Comparison of ENCODE assay signal across 16 mouse cellular contexts in the genomic region with DNA sequence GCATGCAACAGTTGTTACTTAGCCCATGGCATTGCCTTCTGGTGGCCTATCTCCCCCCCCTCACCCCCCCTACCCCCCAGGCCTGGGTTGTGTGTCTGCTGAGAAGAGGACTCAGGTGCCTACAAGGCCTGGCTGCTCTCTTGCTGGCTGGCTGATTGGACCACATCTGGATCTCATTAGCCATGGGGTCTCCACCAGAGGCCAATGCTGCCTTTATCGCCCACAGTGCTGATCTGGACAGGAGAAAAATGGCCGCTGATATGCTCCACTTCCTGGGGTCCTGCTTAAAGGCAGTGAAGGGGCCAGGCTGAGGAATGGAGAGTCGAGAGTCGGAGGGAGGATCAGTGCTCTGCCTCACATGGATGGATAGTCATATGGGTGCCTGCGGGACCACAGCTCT.
DNase-seq lines count a peak whose midpoint lies in the region.
"Had no signal": no experiment of that assay in that cellular context is flagged by ENCODE, and none has a peak within 500 bp of the region (broad histone marks: within the 10 kb centered on the region; RNA-seq: fewer than 3 reads in every experiment).

No protein-coding gene starts in this region.

- no peaks in the 10 kb centered on the region for H3K36me3 ChIP-seq in embryonic facial prominence, embryonic 10.5 days (replicated peaks)
- H3K36me3 ChIP-seq in limb, embryonic 10.5 days, result no peaks in the 10 kb centered on the region
- H3K36me3 ChIP-seq: forebrain, embryonic 15.5 days; heart, embryonic 12.5 days; hindbrain, embryonic 10.5 days; intestine, embryonic 15.5 days had no signal

- peaks cover 50% of the 10 kb centered on the region for H3K4me1 ChIP-seq in embryonic facial prominence, embryonic 10.5 days
- H3K4me1 ChIP-seq in limb, embryonic 10.5 days, result peaks cover 53% of the 10 kb centered on the region
- H3K4me1 ChIP-seq: heart, embryonic 12.5 days had no signal

- H3K27ac ChIP-seq in embryonic facial prominence, embryonic 10.5 days (replicated peaks), result peak overlapping the region; percentile 30; the same call in 1 of the 2 replicates
- H3K27ac ChIP-seq in limb, embryonic 10.5 days, result peak overlapping the region; percentile 66
- H3K27ac ChIP-seq: forebrain, embryonic 15.5 days; hindbrain, embryonic 10.5 days; hindbrain, embryonic 14.5 days; intestine, embryonic 15.5 days had no signal

- peaks cover 92% of the 10 kb centered on the region for H3K27me3 ChIP-seq in embryonic facial prominence, embryonic 10.5 days (replicated peaks; ENCODE audit: low read depth, poor library complexity, severe bottlenecking)
- peaks cover 99% of the 10 kb centered on the region for H3K27me3 ChIP-seq in limb, embryonic 10.5 days (ENCODE audit: low read depth, poor library complexity, severe bottlenecking)
- H3K27me3 ChIP-seq: forebrain, embryonic 15.5 days; intestine, embryonic 15.5 days had no signal

- 51% methylated on average over 5 of the region's 5 CpGs for WGBS in embryonic facial prominence, embryonic 10.5 days
- 22% methylated on average over 5 of the region's 5 CpGs for WGBS in limb, embryonic 10.5 days

- DNase-seq in embryo, embryonic 11 days, result peak; percentile 78
- DNase-seq in embryonic facial prominence, embryonic 10.5 days (ENCODE audit: low spot score), result peak; percentile 74
- DNase-seq in limb, embryonic 10.5 days (ENCODE audit: low spot score), result peak; percentile 78
- DNase-seq in lung, postnatal 36 days, result no peak
- DNase-seq in adrenal gland, postnatal 10 days, result no peak
- no peak for DNase-seq in ovary, adult 18-20 months (ENCODE audit: low spot score)
- DNase-seq: adrenal gland, adult 2 months; adrenal gland, postnatal 36 days; cerebellum, adult 2 months; cerebellum, postnatal 10 days; gastrocnemius, postnatal 25 days had no signal

- H3K9me3 ChIP-seq in embryonic facial prominence, embryonic 10.5 days, result no peaks in the 10 kb centered on the region
- H3K9me3 ChIP-seq in limb, embryonic 10.5 days (replicated peaks), result no peaks in the 10 kb centered on the region
- H3K9me3 ChIP-seq: forebrain, embryonic 15.5 days; heart, embryonic 12.5 days; hindbrain, embryonic 10.5 days; intestine, embryonic 15.5 days had no signal

- H3K4me3 ChIP-seq in embryonic facial prominence, embryonic 10.5 days, result no peak overlapping the region
- H3K4me3 ChIP-seq in limb, embryonic 10.5 days, result no peak overlapping the region
- H3K4me3 ChIP-seq: forebrain, embryonic 15.5 days; heart, embryonic 12.5 days; hindbrain, embryonic 10.5 days; intestine, embryonic 15.5 days had no signal

Comparison
In these comparisons a context has a peak if more than half of its experiments do, and no peak if none do; other contexts are left out.
1. DNase-seq: peak in embryo, embryonic 11 days (single experiment), embryonic facial prominence, embryonic 10.5 days (single experiment) and limb, embryonic 10.5 days (single experiment); none in lung, postnatal 36 days (single experiment), adrenal gland, postnatal 10 days (single experiment) and ovary, adult 18-20 months (single experiment).